Mouse (Mus musculus) forelimb bud, embryonic 11.5 days (tissue): ENCODE measurements around the gene Sh2d7.
"Not testable (repeated sequence)": the region's sequence is repeated elsewhere in the genome, so short reads cannot be mapped to it uniquely, and the experiment has no call there.

ENCODE experiments used
- DNase-seq: peaks from one replicate; pipeline ENCODE4 v3.0.0-alpha.2; 2012; ENCODE audit warnings: low read depth, low spot score

The Sh2d7 gene

DNA sequence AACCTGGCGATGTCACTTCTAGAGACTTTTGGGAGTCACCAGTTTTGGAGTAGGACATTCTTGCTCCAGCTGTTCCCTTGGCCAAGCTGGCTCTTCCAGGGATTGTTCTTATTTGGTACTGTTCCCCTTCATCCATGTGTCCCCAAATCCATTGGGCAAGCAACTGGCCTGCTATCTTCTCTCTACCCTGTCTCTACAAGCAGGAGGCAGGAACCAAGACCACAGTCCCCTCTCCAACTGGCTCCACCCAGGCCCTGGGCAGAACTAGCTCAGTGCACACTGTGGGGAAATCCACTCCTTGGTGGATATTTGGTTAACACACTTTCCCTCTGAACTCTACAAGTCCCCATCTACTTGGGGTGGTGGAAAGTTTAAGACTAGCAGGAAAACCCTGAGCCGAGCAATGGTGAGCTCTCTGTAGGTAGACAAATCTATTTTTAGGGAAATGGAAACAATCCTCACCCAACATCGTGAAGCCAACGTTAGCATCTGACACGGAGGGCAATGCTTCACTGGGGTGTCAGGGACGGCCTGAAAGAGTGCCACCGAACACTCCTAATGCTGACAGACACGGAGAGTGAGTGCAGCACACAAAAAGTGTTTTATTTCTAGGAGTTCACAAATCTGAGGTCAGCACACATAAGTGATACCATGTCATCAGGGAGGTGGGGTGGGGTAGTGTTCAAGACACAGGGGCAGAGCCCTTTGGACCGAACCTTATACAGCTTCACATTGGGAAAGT is 5.6 kb downstream of the Sh2d7 start:
- no peak for DNase-seq

DNA sequence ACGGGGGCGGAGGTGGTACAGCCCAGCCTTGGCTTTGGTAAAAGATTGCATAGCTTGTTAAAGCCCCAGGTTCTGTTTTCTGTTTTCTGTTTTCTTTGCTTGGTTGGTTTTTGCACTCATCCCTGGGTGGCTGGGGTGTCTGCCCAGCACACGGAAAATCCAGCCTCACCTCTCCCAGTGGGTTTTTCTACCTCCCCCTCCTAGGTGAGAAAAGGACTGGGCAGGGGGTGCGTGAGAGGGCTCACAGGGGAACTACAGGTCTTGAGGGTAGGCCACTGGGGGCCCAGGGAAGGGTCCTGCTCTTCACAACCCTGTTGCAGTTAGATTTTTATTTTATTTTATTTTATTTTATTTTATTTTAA is 6.2 kb downstream of the Sh2d7 start:
- no peak for DNase-seq

GRCm38 (mm10) chr9:54547536-54547935 is 8.8 kb downstream of the Sh2d7 start:
- DNase-seq, result peak; percentile 49

GRCm38 (mm10) chr9:54549433-54549832 is 10.6 kb downstream of the Sh2d7 start:
- DNase-seq, result no peak

DNA sequence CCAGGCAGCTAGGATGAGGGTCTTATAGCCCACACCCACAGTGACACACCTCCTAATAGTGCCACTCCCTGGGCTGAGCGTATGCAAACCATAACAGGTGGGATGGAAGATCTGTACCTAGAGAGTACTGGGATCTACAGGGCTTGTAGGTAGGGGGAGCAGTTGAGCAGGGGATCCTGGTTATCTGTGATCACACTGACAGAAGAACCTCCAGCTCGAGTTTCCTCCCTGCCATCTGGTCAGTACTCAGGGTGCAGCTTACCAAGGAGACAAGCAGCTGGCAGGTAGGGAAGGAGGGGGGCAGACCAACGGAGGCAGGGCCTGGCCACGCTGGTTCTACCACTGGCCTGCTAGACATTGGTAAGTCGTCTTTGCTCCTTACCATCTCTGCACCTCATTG is 13.6 kb downstream of the Sh2d7 start:
- no peak for DNase-seq

GRCm38 (mm10) chr9:54555044-54555443 is 16.3 kb downstream of the Sh2d7 start:
- no peak for DNase-seq

DNA sequence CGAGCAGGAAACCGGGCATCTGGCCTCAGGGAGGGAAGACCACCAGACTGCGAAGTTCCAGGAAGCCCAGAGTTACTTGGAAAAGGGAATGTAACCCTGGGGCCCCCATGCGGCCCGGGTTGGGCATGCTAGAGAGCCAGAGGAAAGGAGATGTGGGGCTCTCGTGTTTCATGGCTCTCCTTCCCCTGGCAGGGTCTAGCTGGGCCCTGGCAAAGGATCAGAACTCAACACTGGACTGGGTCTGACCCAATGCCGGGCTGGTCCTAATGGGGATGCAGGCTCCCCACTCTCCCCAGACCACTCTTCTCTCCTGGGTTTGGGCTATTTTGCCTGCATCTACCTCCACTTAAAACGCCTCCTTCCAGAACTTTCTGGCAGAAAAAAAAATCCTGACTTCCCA is 19.9 kb downstream of the Sh2d7 start:
- DNase-seq, result no peak

DNA sequence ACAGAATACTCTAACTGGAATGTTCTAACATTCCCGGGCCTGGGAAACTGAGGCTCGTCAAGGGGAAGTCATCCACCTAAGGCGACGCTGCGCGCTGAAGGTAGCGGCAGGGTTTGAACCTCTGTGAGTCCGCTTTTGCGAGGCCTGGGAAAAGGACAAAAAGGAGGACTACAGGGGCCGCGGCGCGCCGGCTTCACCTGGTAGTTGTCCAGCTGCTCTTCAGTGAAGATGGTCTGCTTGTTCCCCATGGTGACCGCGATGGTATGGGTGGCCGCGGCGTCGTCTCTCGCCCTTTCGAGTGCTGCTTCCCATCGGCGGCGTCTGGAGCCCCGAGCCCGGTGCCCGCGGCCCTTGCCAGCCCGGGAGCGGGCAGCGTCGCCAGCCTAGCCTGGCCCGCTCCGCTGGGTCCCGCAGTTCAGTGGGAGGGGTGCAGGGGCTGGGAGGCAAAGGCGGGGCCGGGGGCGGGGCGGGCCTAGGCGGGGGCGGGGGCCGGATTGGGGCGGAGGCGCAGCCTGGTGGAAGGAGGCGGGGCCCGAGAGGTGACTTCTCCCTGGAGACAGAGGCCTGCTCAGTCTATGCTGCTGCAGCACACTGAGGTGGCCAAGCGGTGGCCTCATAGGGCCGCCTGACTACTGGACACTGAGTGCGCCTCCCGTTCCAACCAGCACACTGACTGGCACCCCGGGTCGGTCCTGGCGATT is 21.1 kb downstream of the Sh2d7 start, which contains the start of gene Cib2:
TSS of gene Cib2 (minus strand) at position 448 of the 701 bp plus-strand sequence.
- DNase-seq, result peak; percentile 68

DNA sequence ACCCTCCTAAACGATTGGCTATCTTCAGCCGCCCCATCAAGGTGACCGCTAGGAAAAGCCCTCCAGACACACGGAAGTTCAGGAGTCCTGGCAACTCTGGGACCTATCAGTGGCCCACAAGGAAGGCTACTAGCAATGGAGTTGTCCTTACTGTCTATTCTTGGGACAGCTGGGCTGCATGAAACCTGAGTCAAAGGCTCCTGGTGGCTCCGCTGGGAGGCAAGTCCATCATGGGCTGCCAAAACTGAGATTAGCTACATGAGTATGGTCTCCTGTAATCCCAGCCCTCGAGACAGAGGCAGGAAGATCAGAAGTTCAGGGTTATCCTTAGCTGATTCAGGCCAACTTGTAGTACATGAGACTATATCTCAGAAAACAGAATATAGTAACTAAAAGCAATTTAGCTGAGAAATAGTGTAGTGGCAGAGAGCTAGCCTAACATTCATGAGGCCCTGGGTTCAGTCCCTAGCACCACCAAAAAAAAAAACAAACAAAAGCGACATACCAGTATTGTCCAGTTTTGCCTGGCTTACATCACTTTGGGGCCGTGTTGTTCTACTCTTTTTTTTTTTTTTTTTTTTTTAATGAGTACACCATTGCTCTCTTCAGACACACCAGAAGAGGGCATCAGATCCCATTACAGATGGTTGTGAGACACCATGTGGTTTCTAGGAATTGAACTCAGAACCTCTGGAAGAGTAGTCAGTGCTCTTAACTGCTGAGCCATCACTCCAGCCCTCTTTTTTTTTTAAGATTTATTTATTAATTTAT is 22.2 kb downstream of the Sh2d7 start:
- no peak for DNase-seq

DNA sequence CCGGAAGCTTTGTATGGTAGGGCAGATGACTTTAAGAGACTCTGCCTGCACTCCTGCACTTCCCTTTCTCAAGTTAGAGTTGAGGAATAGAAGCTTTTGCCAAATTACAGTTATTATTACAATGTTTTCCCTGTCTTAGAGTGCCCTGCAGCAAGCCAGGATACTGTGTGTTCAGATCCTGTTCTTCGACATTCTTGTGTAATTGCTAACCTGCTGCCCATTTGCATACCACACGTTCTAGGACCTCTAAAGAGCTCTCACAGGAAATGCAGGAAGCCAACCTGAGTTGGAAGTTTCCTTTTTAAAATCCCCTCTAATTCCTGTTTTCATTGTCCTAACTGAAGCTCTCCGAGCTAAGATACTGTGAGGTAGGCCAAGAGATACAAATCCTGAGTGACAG is 28.2 kb downstream of the Sh2d7 start:
- DNase-seq, result no peak

DNA sequence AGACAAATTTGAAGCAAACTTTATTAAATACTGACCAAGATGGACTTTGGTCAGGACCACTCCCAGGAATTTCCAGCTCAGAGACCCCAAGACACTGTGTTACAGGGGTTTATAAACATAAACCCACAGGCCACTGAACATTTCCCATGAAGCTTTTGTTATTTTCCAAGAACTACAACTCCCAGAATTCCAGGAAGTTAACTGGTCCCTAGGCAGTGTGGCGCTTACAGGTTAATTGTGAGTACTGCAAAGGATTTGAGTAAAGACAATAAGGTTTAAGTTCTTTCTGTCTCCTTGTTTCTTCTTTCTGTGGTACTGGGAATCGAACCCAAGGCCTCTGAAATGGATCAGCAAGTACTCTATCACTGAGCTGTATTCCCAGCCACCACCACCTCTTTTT is 29.9 kb downstream of the Sh2d7 start:
- DNase-seq, result no peak

GRCm38 (mm10) chr9:54571130-54571839 is 32.5 kb downstream of the Sh2d7 start:
- no peak for DNase-seq

GRCm38 (mm10) chr9:54583712-54584111 is 44.9 kb downstream of the Sh2d7 start:
- no peak for DNase-seq

DNA sequence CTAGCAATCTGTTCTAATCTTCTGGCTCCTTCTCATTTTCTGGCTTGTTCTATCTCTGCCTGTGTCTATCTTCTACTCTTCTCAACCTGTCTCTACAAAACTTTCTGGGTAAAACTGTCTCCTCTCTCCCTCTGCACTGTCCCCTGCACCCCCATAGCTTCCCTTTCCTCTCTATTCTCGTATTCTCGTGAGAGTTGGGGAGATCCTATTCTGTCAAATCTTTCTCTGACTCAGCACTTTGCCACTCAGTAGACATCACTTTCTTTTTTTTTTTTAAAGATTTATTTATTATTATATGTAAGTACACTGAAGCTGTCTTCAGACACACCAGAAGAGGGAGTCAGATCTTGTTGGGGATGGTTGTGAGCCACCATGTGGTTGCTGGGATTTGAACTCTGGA is 45.3 kb downstream of the Sh2d7 start:
- not testable (repeated sequence) for DNase-seq

GRCm38 (mm10) chr9:54585839-54586198 is 47.0 kb downstream of the Sh2d7 start:
- DNase-seq, result no peak

GRCm38 (mm10) chr9:54586199-54587061 is 47.6 kb downstream of the Sh2d7 start, which contains the start of gene Idh3a:
Gene Idh3a, plus strand, starts transcription at chr9:54586334.
- peak; percentile 96 for DNase-seq

GRCm38 (mm10) chr9:54587863-54588262 is 49.1 kb downstream of the Sh2d7 start:
- no peak for DNase-seq

DNA sequence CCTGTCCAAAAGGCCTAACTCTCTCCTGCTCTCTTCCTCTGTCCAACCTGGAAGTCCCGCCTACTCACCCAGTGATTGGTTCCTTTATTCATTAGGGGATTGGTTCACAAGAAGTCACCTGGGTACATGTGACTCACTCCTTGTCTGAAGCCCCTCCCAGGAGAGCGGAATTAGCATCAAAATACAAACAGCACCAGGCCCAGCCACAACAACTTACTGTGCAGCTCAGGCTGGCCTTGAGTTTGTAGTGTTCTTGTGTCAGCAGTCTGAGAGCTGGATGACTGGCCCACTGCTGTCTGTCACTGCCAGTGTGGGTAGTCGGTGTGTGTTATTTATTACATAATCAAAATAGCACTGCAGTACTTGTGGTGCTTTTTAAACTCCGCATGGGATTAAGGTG is 54.9 kb downstream of the Sh2d7 start:
- not testable (repeated sequence) for DNase-seq
